Mouse (Mus musculus) ES-Bruce4 (cell line): Measurements from ENCODE around the gene Ppox.
"Not testable (repeated sequence)": the region's sequence is repeated elsewhere in the genome, so short reads cannot be mapped to it uniquely, and the experiment has no call there.

Experiments used
- CTCF ChIP-seq: IDR thresholded peaks from one replicate; pipeline ENCODE4 v1.8.1; 2011; ENCODE audit warnings: low read depth, low read length
- EP300 ChIP-seq: IDR thresholded peaks from 2 replicates; pipeline ENCODE4 v1.6.1; 2011; ENCODE audit warnings: low read depth, low read length; ENCODE audit not compliant: insufficient read depth
- POLR2A ChIP-seq: IDR thresholded peaks from one replicate; pipeline ENCODE4 v1.8.1; 2011; ENCODE audit warnings: low read length; ENCODE audit not compliant: insufficient read depth

DNA sequence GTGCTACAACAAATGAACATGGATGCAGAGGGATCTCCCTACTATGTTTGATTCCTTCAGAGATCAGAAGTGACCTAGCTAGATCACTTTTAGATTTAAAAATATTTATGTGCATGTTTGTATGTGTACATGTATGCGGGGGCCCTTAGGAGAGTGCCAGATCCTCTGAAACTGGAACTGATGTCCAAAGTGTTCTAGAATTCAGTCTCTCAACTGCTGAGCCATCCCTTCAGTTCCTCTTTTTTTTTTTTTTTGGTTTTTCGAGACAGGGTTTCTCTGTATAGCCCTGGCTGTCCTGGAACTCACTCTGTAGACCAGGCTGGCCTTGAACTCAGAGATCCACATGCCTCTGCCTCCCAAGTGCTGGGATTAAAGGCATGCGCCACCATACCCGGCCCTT lies 45.6 kb upstream of the Ppox start:
- not testable (repeated sequence) for TF ChIP-seq CTCF, EP300, POLR2A
